Mouse (Mus musculus): Measurements from ENCODE around the gene Sh3d19.

The Sh3d19 gene

GRCm38 (mm10) chr3:86028658-86029375, 57.9 kb downstream of the Sh3d19 start:
- in situ Hi-C loops (cut with MboI, MseI), result no loop called here

DNA sequence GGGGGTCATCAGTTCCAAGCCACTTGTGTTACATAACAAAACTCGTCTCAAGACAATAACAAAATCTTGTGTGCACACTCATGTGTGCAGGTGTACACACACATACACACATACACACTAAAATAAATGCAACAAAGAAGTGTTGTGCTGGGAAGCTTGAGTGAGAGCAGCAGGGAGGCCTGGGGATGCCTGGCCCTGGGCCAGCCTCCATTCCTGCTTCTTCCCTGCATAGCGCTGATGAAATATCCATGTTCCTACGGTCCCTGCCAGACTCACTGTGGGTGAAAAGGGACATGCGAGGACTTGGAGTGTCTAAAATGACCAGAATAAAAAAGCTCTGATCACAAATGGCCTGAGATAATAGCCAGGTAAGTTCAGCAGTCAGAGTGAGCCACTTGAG, 59.7 kb downstream of the Sh3d19 start:
- in situ Hi-C loops (cut with MboI, MseI), result no loop called here

DNA sequence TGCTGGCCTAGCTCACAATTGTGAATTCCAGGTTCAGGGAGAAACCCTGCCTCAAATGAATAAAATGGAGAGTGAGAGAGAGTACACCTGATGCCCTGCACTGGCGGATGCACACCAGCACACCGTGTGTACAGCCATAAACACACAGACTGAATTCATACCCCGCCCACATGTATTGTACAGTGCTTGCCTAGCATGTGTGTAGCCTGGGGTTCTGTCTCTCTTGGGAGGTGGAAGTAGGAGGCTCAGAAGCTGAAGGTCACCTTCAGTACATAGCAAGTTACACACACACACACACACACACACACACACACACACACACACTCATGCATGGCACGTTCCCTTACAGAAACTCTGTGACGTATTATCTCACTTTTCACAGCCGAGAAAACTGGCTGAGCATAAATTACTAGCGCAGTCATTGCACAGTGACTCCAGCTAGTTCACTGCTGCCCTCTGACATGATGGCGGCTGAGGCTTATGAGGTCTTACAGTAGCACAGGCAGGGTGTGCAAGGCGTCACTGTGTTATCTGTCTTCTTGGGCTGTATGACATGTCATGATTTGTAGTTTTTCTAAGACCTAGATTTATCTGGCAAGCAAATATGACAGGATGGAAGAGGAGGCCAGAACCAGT, 62.7 kb downstream of the Sh3d19 start:
- in situ Hi-C loops (cut with MboI, MseI), result no loop called here

DNA sequence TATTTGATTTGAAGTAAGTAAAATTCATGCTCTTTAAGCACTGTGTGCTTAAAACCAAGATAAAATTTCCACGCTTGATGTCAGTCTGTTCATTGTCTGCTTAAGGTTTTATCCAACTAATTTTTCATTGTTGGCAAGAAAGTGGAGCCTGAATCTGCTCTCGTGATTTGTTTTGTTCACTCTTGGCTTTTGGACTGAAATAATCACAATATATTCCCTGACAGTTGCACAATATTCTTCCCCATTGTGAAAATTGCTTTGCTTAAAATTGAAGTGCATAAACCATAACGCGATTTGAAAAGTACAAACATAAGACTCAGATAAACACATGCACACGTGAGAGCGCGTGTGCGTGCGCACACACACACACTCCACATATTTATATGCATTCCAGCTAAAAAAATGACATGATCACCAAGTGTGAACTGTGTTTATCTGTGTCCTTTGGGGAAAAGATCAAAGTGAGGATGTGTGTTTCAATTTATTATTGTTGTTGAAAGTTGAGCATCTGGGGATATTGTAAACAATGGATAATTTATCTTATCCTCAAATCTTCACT, 67.1 kb downstream of the Sh3d19 start:
- in situ Hi-C loops (cut with MboI, MseI), result no loop called here

DNA sequence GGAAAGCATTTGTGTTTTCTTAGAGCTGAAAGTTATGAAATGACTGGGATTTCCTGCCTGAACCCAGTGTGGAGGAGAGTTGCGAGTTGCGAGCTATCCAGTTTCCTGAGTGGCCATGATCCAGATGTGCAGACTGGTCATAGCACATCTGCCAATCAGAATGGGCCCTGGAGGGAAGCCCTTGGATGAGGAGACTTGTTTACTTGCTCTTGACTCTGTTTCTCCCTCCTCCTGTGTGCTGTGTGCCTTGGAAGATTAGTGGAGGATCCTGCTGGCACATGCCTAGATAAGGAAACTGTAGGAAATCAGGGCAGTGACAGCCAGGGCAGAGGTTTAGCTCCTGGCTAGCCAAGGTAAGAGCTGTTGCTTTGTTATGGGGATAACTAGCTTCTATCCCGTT, 67.7 kb downstream of the Sh3d19 start:
- in situ Hi-C loops (cut with MboI, MseI), result no loop called here

GRCm38 (mm10) chr3:86040286-86041201, 69.6 kb downstream of the Sh3d19 start:
- in situ Hi-C loops (cut with MboI, MseI), result no loop called here

GRCm38 (mm10) chr3:86047686-86048408, 76.9 kb downstream of the Sh3d19 start:
- in situ Hi-C loops (cut with MboI, MseI), result no loop called here

DNA sequence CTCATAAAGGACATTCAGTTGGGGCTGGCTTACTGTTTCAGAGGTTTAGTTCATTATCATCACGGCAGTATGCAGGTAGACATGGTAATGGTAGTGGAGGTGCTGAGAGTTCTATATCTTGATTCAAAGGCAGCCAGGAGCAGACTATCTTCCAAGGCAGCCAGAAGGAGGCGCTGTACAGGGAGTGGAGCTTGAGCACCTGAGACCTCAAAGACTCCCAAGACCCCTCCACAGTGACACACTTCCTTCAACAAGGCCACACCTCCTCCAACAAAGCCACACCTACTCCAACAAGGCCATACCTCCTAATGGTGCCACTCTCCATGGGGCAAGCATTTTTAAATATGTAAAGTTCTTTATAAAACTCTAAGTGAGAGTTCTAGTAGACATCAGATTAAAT, 78.1 kb downstream of the Sh3d19 start:
- in situ Hi-C loops (cut with MboI, MseI), result no loop called here

DNA sequence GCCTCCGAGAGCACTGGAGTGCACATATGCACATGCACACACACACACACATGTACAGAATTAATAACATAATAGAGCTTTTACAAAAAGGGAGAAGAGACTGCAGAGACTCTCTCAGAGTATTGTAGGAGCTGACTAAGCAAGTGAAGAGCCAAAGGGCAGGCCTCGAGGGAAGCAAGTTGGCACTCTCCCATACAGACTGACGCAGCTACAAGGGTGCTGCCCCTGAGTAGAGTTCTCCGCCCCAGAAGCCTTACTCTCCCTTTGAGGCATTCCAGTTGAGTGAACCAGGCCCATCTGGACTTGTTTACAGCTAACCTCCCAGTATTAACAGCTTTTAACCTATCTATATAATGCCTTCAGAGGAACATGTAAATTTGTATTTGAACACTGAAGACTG, 85.8 kb downstream of the Sh3d19 start:
- in situ Hi-C loops (cut with MboI, MseI), result no loop called here

- in situ Hi-C loops (cut with MboI, MseI), result no loop called here
Measured at GRCm38 (mm10) chr3:86057436-86058095, 86.7 kb downstream of the Sh3d19 start.

DNA sequence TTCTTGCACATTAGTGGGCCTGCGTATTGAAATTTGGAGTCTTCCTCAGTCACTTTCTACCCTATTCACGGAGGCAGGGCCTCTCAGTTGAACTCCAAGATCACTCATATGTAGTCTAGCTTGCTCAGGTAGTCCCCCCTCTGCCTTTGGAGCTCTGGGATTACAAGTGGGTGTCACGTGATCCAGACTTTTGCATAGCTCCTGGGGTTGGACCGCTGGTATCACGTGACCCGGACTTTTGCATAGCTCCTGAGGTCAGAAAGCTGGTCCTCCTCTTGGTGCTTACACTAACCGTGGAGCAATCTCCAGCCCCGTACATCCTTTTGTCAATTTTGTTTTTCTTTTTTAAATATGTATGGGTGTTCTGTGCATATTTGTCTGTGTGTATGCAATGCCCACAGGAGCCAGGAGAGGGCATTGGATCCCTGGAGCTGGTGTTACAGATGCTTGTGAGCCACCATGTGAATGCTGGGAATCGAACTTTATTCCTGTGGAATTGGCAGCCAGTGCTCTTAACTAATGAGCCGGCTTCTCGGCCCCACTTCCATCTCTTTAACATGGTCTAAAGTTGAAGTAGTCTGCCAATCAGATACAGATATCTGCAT, 98.8 kb downstream of the Sh3d19 start:
- in situ Hi-C loops (cut with MboI, MseI), result no loop called here

DNA sequence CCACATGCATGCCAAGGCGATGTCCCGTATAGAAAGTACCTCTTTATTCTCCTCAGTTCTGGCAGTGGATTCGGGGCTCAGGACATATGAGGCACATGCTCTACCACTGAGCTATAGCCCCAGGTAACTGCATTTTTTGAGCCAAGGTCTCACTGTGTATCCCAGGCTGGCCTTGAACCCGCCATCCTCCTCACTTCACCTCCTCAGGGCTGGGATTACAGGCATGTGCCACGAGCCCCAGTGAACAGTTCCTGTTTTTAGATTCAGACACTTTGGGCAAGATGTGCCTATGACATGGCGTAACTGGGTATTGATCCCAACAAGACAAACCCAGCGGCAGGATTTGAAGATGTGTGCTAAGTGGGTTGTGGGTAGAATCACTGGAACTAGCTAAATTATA, 99.9 kb downstream of the Sh3d19 start:
- in situ Hi-C loops (cut with MboI, MseI), result no loop called here

DNA sequence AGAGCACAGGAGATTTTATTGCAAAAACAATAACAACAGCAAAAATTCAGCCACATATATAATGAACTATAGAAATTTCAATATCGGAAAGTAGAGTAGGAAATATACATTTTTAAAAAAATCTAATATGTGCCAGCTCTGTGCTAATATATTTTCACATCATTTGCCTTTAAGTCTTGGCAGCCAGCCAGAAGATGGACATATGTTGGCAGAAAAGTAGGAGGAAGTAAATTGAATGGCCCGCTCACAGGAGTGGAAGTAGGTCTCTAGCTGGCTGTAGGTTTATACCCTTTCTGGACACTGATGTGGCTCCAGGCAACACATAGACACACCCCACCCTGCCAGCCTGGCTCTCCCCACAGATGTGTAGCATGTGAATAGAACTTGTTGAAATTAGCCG, 101.2 kb downstream of the Sh3d19 start:
- in situ Hi-C loops (cut with MboI, MseI), result no loop called here

DNA sequence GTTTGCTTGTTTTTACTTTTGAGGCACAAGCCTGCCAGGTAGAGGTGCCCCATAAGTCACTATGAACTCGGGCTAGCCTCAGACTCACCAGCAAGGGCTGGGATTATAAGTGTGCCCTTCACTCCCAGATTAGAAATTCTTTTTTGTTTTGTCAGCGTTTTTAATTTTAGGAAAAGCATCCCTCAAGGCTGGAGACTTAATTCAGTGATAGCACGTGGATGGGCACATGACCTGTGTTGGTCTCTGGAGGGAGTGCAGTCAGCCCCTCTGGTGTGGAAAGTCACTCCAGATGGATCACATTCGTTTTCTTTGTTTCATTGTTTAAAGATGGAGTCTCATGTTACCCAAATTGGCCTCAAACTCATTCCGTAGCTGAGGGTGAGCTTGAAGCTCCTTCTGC, 102.0 kb downstream of the Sh3d19 start:
- in situ Hi-C loops (cut with MboI, MseI), result no loop called here

DNA sequence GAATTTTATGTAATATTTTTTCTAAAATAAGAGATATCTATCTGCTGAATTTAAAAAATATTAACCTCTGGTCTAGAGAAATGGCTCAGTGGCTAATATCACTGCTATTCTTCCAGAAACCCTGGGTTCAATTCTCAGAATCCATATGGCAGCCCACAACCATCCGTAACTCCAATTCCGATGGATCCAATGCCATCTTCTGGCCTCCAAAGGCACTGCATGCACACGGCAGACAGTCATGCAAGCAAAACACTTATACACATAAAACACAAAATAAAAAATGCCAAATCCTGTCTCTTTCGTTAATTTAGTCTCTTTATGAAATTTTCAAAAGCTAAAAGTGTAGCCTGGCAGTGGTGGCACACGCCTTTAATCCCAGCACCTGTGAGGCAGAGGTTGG, 104.7 kb downstream of the Sh3d19 start:
- in situ Hi-C loops (cut with MboI, MseI), result no loop called here

DNA sequence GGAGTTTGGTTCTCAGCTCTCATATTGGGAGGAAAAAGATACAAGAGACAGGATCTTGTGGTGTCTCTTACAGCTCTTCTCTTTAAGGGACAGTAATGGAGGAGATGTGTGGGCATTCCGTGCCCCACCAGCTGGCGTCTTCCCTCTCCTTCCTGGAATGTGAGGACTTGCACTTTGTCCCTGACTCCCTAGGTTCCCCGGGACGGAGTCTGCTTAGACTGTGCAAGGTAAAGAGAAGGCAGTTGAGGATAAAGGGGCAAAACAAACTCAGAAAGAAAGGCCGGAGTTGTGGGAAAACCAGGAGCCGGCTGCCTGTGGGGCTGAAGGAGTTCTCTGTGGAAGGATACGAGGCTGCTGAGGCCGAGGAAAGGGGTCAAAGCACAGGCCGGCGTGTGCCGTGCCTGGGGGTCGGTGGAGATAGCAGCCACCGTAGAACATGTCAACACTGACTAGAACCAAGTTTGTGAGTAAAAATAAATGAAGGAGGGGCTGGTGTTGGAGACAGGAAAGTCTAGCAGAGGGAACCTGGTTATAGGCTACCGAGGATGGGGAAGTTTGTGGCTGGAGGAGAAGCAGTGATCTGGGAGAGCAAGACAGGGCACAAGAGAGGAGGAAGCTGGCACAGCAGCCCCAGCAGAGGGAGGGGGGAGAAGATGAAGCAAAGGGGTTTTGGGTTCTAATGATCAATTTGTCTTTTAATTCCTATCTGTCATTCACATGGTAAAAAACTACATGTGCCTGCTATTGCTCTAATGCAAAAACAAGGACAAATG, 105.8 kb downstream of the Sh3d19 start:
- in situ Hi-C loops (cut with MboI, MseI), result no loop called here

- in situ Hi-C loops (cut with MboI, MseI), result no loop called here
Measured at GRCm38 (mm10) chr3:86083051-86083450, 112.1 kb downstream of the Sh3d19 start.

GRCm38 (mm10) chr3:86085001-86085400, 114.1 kb downstream of the Sh3d19 start:
- in situ Hi-C loops (cut with MboI, MseI), result no loop called here

DNA sequence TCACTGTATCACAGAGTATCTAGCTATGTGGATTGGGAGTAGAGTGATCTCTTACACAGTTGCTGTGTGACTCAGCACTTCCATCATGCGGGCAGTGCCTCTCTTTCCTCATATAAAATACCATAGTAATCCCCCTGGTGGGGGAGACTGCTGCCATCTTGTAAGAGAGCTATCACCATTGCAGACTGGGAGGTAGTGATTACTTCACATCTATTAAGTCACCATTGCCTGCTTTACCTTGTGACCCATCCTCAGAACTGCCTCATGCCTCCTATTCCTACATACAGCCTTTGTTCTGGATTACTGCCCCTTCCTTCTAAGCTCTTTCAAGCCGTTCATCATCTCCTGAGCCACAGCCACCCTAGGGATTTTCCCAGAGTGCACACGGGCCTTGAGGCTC, 117.0 kb downstream of the Sh3d19 start:
- in situ Hi-C loops (cut with MboI, MseI), result no loop called here
